Mouse (Mus musculus): ENCODE results near the gene Pgbd5. TPM values are rescaled to one million over a fixed set of nuclear protein-coding genes. Genes with fewer than 3 reads are reported as not detected.

The Pgbd5 gene
- polyA plus RNA-seq, 1 experiment from 2014 or later, result 1.9 TPM

- no peak for ATAC-seq (replicated peaks; ENCODE audit: insufficient number of reproducible peaks, low FRiP score, low TSS enrichment)
- no peak overlapping the region for H3K27ac ChIP-seq (ENCODE audit: low read depth, low read length)
- WGBS (ENCODE audit: insufficient replicate concordance), result 41% methylated on average over 3 of the region's 3 CpGs
Observed at GRCm38 (mm10) chr8:124403876-124404275, 35.6 kb downstream of the Pgbd5 start.

DNA sequence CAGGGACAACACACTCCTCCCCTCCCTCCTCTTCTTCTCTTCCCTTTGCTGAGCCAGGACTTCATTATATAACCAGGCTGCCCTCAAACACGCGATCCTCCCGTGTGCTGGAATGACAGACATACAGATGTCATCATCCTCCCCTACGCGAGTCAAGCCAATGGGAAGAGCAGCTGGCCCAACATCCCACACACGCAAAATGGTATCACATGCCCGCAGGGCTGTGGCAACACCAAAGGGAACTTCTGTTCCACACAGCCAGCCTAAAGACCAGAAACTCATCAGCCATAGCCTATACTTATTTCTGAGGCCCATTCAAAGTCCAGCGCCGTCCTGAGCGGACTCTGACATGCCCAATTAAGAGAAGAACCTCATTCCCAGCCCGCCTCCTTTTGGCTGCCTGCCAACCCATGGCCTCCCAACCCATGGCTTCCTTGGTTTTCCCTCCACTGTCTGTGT is 40.0 kb downstream of the Pgbd5 start:
- H3K27ac ChIP-seq (ENCODE audit: low read depth, low read length), result no peak overlapping the region
- no peak overlapping the region for H3K4me3 ChIP-seq (ENCODE audit: low read depth, low read length)
- 76% methylated on average over 11 of the region's 11 CpGs for WGBS (ENCODE audit: insufficient replicate concordance)
- no peaks in the 10 kb centered on the region for H3K36me3 ChIP-seq (ENCODE audit: control insufficient read depth, insufficient read depth, low read length)
- H3K9me3 ChIP-seq (replicated peaks; ENCODE audit: control insufficient read depth, low read length), result no peaks in the 10 kb centered on the region
- H3K4me1 ChIP-seq (ENCODE audit: control insufficient read depth, insufficient read depth, low read length), result peaks cover 6% of the 10 kb centered on the region; the same call in 1 of the 2 replicates
- ATAC-seq (replicated peaks; ENCODE audit: insufficient number of reproducible peaks, low FRiP score, low TSS enrichment), result no peak
- no peaks in the 10 kb centered on the region for H3K27me3 ChIP-seq (ENCODE audit: control insufficient read depth, insufficient read depth, low read length)
- no peak overlapping the region for H3K4me2 ChIP-seq
- H3K9ac ChIP-seq (ENCODE audit: low read depth, low read length), result no peak overlapping the region

More at GRCm38 (mm10) chr8:124403876-124404275, 35.6 kb downstream of the Pgbd5 start:
- Histone ChIP-seq H3K9me3 (replicated peaks; ENCODE audit: control insufficient read depth, low read length) (no peaks in the 10 kb centered on the region), H3K9ac (ENCODE audit: low read depth, low read length) (no peak overlapping the region), H3K36me3 (ENCODE audit: control insufficient read depth, insufficient read depth, low read length) (no peaks in the 10 kb centered on the region), H3K4me1 (ENCODE audit: control insufficient read depth, insufficient read depth, low read length) (peaks cover 6% of the 10 kb centered on the region; the same call in 1 of the 2 replicates), H3K4me2 (no peak overlapping the region), H3K27me3 (ENCODE audit: control insufficient read depth, insufficient read depth, low read length) (no peaks in the 10 kb centered on the region), H3K4me3 (ENCODE audit: low read depth, low read length) (no peak overlapping the region)

DNA sequence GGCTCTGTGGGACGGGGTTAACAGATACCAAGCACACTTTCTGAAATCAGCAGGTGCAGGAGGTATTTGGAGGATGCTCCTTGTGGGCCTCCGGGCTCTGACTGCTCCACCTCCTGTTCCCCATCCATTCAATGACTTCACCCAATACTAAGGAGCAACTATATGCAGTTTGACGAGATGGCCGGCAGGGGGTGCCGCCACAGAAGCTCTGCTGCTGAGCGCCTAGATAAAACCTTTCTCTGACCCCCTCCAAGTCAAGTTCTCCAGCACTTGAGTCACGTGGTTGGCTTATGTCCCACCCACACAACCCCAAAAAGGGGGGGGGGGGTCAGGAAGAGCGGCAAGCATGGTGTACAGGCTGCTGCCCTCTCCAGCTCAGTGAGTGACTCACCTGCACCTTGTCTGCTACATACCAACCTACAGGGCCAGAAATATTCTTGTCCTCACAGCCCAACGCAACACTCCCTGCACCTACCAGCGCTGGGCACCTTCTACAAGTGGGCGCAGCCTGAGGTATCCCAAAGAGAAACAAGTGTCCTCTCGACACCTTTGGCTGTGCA is 40.5 kb downstream of the Pgbd5 start:
- Histone ChIP-seq H3K9me3 (replicated peaks; ENCODE audit: control insufficient read depth, low read length) (no peaks in the 10 kb centered on the region), H3K27ac (ENCODE audit: low read depth, low read length) (no peak overlapping the region), H3K4me3 (ENCODE audit: low read depth, low read length) (no peak overlapping the region), H3K9ac (ENCODE audit: low read depth, low read length) (no peak overlapping the region), H3K36me3 (ENCODE audit: control insufficient read depth, insufficient read depth, low read length) (no peaks in the 10 kb centered on the region), H3K27me3 (ENCODE audit: control insufficient read depth, insufficient read depth, low read length) (no peaks in the 10 kb centered on the region), H3K4me1 (ENCODE audit: control insufficient read depth, insufficient read depth, low read length) (peaks cover 2% of the 10 kb centered on the region; the same call in 1 of the 2 replicates), H3K4me2 (no peak overlapping the region)
- ATAC-seq (replicated peaks; ENCODE audit: insufficient number of reproducible peaks, low FRiP score, low TSS enrichment), result peak; percentile 54; the same call in 1 of the 2 replicates
- 23% methylated on average over 12 of the region's 12 CpGs for WGBS (ENCODE audit: insufficient replicate concordance)

- Histone ChIP-seq H3K4me2 (no peak overlapping the region), H3K27ac (ENCODE audit: low read depth, low read length) (no peak overlapping the region), H3K27me3 (ENCODE audit: control insufficient read depth, insufficient read depth, low read length) (no peaks in the 10 kb centered on the region), H3K9ac (ENCODE audit: low read depth, low read length) (no peak overlapping the region), H3K9me3 (replicated peaks; ENCODE audit: control insufficient read depth, low read length) (no peaks in the 10 kb centered on the region), H3K4me1 (ENCODE audit: control insufficient read depth, insufficient read depth, low read length) (no peaks in the 10 kb centered on the region), H3K36me3 (ENCODE audit: control insufficient read depth, insufficient read depth, low read length) (no peaks in the 10 kb centered on the region), H3K4me3 (ENCODE audit: low read depth, low read length) (no peak overlapping the region)
- WGBS (ENCODE audit: insufficient replicate concordance), result 82% methylated on average over 11 of the region's 11 CpGs
- no peak for ATAC-seq (replicated peaks; ENCODE audit: insufficient number of reproducible peaks, low FRiP score, low TSS enrichment)
Observed at GRCm38 (mm10) chr8:124397321-124398065, 42.0 kb downstream of the Pgbd5 start.

DNA sequence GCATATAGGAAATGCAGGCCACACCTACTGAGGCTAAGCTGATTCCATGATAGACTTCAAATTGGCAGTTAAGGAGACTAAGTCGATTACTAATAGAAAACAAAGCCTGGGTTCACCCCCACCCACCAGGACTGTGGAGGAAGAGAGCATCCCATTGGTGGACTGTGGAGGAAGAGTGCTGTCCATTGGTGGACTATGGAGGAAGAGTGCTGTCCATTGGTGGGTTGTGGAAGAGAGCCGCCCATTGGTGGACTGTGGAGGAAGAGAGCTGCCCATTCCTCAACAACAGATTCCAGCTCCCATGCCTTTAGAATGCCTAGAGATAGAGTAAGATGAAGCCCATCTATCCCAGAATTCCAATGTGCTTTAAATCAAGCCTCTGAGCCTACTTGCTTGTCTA is 42.9 kb downstream of the Pgbd5 start:
- Histone ChIP-seq H3K4me2 (no peak overlapping the region), H3K4me1 (ENCODE audit: control insufficient read depth, insufficient read depth, low read length) (no peaks in the 10 kb centered on the region), H3K9me3 (replicated peaks; ENCODE audit: control insufficient read depth, low read length) (no peaks in the 10 kb centered on the region), H3K9ac (ENCODE audit: low read depth, low read length) (no peak overlapping the region), H3K36me3 (ENCODE audit: control insufficient read depth, insufficient read depth, low read length) (no peaks in the 10 kb centered on the region), H3K4me3 (ENCODE audit: low read depth, low read length) (no peak overlapping the region), H3K27me3 (ENCODE audit: control insufficient read depth, insufficient read depth, low read length) (no peaks in the 10 kb centered on the region), H3K27ac (ENCODE audit: low read depth, low read length) (no peak overlapping the region)
- no peak for ATAC-seq (replicated peaks; ENCODE audit: insufficient number of reproducible peaks, low FRiP score, low TSS enrichment)
- WGBS (ENCODE audit: insufficient replicate concordance), result 73% methylated on average over 2 of the region's 2 CpGs

- no peak overlapping the region for H3K27ac ChIP-seq (ENCODE audit: low read depth, low read length)
- WGBS (ENCODE audit: insufficient replicate concordance), result 77% methylated on average over 7 of the region's 7 CpGs
- no peak for ATAC-seq (replicated peaks; ENCODE audit: insufficient number of reproducible peaks, low FRiP score, low TSS enrichment)
- H3K36me3 ChIP-seq (ENCODE audit: control insufficient read depth, insufficient read depth, low read length), result no peaks in the 10 kb centered on the region
- no peak overlapping the region for H3K9ac ChIP-seq (ENCODE audit: low read depth, low read length)
- H3K27me3 ChIP-seq (ENCODE audit: control insufficient read depth, insufficient read depth, low read length), result no peaks in the 10 kb centered on the region
- no peak overlapping the region for H3K4me3 ChIP-seq (ENCODE audit: low read depth, low read length)
- H3K4me1 ChIP-seq (ENCODE audit: control insufficient read depth, insufficient read depth, low read length), result no peaks in the 10 kb centered on the region
- H3K9me3 ChIP-seq (replicated peaks; ENCODE audit: control insufficient read depth, low read length), result no peaks in the 10 kb centered on the region
- H3K4me2 ChIP-seq, result no peak overlapping the region
Observed at GRCm38 (mm10) chr8:124395392-124395791, 44.1 kb downstream of the Pgbd5 start.

GRCm38 (mm10) chr8:124394951-124395350 is 44.5 kb downstream of the Pgbd5 start:
- Histone ChIP-seq H3K9me3 (replicated peaks; ENCODE audit: control insufficient read depth, low read length) (no peaks in the 10 kb centered on the region), H3K4me1 (ENCODE audit: control insufficient read depth, insufficient read depth, low read length) (no peaks in the 10 kb centered on the region), H3K4me2 (no peak overlapping the region), H3K36me3 (ENCODE audit: control insufficient read depth, insufficient read depth, low read length) (no peaks in the 10 kb centered on the region), H3K27ac (ENCODE audit: low read depth, low read length) (no peak overlapping the region), H3K9ac (ENCODE audit: low read depth, low read length) (no peak overlapping the region), H3K27me3 (ENCODE audit: control insufficient read depth, insufficient read depth, low read length) (no peaks in the 10 kb centered on the region), H3K4me3 (ENCODE audit: low read depth, low read length) (no peak overlapping the region)
- 82% methylated on average over 7 of the region's 7 CpGs for WGBS (ENCODE audit: insufficient replicate concordance)
- no peak for ATAC-seq (replicated peaks; ENCODE audit: insufficient number of reproducible peaks, low FRiP score, low TSS enrichment)

DNA sequence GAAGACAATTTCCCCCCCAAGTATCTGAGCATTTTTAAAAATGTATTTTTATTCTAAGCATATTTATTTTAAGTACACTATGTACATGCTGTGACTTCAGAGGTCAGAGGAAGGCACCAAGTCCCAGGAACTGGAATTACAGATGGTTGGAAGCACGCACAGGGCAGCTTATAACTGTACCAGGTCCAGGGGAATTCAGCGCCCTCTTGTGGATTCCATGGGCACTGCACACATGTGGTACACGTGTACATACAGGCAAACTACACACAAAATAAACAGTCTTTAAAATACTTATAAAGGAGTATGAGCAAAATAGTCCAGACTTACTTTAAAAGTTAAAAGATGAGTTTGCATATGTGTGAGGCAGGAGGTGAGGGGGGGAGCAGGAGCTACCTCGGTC is 45.5 kb downstream of the Pgbd5 start:
- Histone ChIP-seq H3K4me2 (no peak overlapping the region), H3K9me3 (replicated peaks; ENCODE audit: control insufficient read depth, low read length) (no peaks in the 10 kb centered on the region), H3K36me3 (ENCODE audit: control insufficient read depth, insufficient read depth, low read length) (no peaks in the 10 kb centered on the region), H3K4me3 (ENCODE audit: low read depth, low read length) (no peak overlapping the region), H3K27me3 (ENCODE audit: control insufficient read depth, insufficient read depth, low read length) (no peaks in the 10 kb centered on the region), H3K27ac (ENCODE audit: low read depth, low read length) (no peak overlapping the region), H3K4me1 (ENCODE audit: control insufficient read depth, insufficient read depth, low read length) (no peaks in the 10 kb centered on the region), H3K9ac (ENCODE audit: low read depth, low read length) (no peak overlapping the region)
- WGBS (ENCODE audit: insufficient replicate concordance), result 80% methylated on average over 4 of the region's 4 CpGs
- ATAC-seq (replicated peaks; ENCODE audit: insufficient number of reproducible peaks, low FRiP score, low TSS enrichment), result no peak

DNA sequence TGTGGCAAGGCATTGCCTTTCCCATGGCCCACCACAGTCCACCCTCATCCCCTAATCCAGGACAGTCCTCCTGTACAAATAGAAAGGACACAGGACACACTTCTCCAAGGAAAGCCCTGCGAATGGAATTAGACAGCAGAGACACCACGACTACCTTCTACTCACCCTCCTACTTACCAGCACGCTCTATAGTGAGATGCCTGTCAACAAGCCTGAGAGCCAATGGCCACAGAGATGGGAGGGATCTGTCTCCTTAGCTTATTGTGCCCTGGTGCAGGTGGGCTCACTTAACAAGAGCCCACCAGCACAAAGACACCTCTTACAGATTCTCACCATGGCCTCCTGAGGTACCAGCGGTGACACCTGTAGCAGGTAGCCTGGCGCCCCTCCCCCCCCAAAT is 46.4 kb downstream of the Pgbd5 start:
- Histone ChIP-seq H3K9me3 (replicated peaks; ENCODE audit: control insufficient read depth, low read length) (no peaks in the 10 kb centered on the region), H3K27ac (ENCODE audit: low read depth, low read length) (no peak overlapping the region), H3K36me3 (ENCODE audit: control insufficient read depth, insufficient read depth, low read length) (no peaks in the 10 kb centered on the region), H3K4me3 (ENCODE audit: low read depth, low read length) (no peak overlapping the region), H3K27me3 (ENCODE audit: control insufficient read depth, insufficient read depth, low read length) (no peaks in the 10 kb centered on the region), H3K4me2 (no peak overlapping the region), H3K9ac (ENCODE audit: low read depth, low read length) (no peak overlapping the region), H3K4me1 (ENCODE audit: control insufficient read depth, insufficient read depth, low read length) (no peaks in the 10 kb centered on the region)
- 74% methylated on average over 5 of the region's 5 CpGs for WGBS (ENCODE audit: insufficient replicate concordance)
- no peak for ATAC-seq (replicated peaks; ENCODE audit: insufficient number of reproducible peaks, low FRiP score, low TSS enrichment)
